Mouse (Mus musculus) cerebellum, adult 2 months (tissue): ENCODE results near the gene Stambp. TPM values are rescaled to one million over a fixed set of nuclear protein-coding genes. Genes with fewer than 3 reads are reported as not detected.

Source experiments
- DNase-seq, 2 experiments: peaks; one replicate each; pipeline ENCODE4 v3.0.0; 2021
- H3K27ac ChIP-seq: fragments of 200-500 bp; 2 replicates; pipeline ENCODE4 v1.5.1; 2012; ENCODE audit warnings: low read length, control low read depth, inconsistent platforms; ENCODE audit not compliant: insufficient read depth
- H3K27me3 ChIP-seq: fragments of 200-500 bp; 2 replicates; pipeline ENCODE4 v1.6.1; 2012; ENCODE audit warnings: inconsistent platforms, mild to moderate bottlenecking, low read length, moderate library complexity; ENCODE audit not compliant: control insufficient read depth, insufficient read depth
- H3K4me1 ChIP-seq: fragments of 200-500 bp; 2 replicates; pipeline ENCODE4 v1.6.1; 2011; ENCODE audit warnings: low read length; ENCODE audit not compliant: control insufficient read depth, insufficient read depth
- H3K4me3 ChIP-seq: fragments of 200-500 bp; replicated peaks from 2 replicates; pipeline ENCODE3; 2011; ENCODE audit warnings: mild to moderate bottlenecking, low read depth, low read length, control low read depth; ENCODE audit not compliant: insufficient read depth
- CTCF ChIP-seq: fragments of 200-500 bp; IDR thresholded peaks from 2 replicates; pipeline ENCODE4 v1.5.1; 2011; ENCODE audit warnings: low read depth, mild to moderate bottlenecking, control low read depth, low read length, moderate library complexity, borderline replicate concordance; ENCODE audit not compliant: insufficient read depth
- POLR2A ChIP-seq: fragments of 200-500 bp; IDR thresholded peaks from 2 replicates; pipeline ENCODE4 v1.6.1; 2011; ENCODE audit warnings: low read length, control low read depth, borderline replicate concordance; ENCODE audit not compliant: insufficient read depth
- WGBS: fragments of 180-500 bp; shearing (Covaris S2); methylation state at CpG from one replicate; pipeline ENCODE4 v1.1.7; 2018; 5-methylcytosine and 5-hydroxymethylcytosine counted together
- polyA plus RNA-seq: library from polyadenylated mRNA; depleted of rRNA; stranded (reverse); fragments of >200 nt; gene quantifications from 2 replicates; pipeline ENCODE4 v1.2.3, GENCODE M21; 2012; rRNA removed

Stambp gene
- 39.0 and 41.8 TPM in 2 replicates for polyA plus RNA-seq

DNA sequence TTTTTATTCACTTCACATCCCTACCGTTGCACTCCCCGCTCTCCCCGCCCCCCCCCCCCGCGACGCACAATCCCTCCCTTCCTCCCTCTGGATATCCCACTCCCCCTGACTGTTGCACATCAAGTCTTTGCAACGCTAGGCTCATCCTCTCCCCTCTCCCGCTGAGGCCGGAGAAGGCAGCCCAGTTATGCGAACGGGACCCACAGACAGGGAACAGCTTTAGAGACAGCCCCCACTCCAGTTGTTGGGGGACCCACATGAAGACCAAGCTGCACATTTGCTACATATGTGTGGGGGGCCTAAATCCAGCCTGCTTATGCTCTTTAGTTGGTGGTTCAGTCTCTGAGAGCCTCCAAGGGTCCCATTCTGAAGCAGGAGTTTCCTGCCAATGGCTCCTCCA lies at the start of gene Stambp:
Gene Stambp (minus strand): TSS at position 59 of the 400 bp plus-strand sequence.
- peak; percentile 32 to 34 for DNase-seq
- 0% methylated on average over 8 of the region's 11 CpGs for WGBS
- H3K4me3 ChIP-seq, result peak within 1 kb of the TSS; percentile 93

DNA sequence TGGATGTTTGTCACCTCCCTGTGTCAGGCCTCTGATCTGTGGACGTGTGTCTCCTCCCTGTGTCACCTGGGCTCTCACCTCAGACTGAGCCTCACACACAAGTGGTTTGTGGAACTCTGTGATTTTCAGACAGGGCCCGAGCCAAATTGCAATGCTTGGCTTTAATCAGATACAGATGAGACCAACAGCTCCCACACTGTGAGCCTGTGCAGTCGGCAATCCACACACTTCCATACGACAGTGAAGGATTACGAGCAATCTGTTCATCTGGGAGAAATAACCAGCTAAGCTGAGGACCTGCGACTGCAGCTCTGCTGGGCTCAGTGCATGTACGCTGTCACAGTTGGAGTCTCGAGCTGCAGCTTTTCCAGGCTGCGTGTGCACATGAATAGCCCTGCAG lies 47.4 kb upstream of the Stambp start:
- Histone ChIP-seq H3K4me1 (no peaks in the 10 kb centered on the region), H3K4me3 (no peak overlapping the region), H3K27me3 (no peaks in the 10 kb centered on the region), H3K27ac (no peak overlapping the region)
- WGBS, result 58% methylated on average over 9 of the region's 9 CpGs
- TF ChIP-seq CTCF, result no peak
- TF ChIP-seq POLR2A, result no peak
- DNase-seq, result no peak

More for the DNA sequence above, at the start of gene Stambp:
- TF ChIP-seq POLR2A (no peak), CTCF (no peak)
- H3K27ac ChIP-seq, result peak within 1 kb of the TSS; percentile 67
- H3K4me1 ChIP-seq, result peaks cover 23% of the 10 kb centered on the region
- H3K27me3 ChIP-seq, result no peaks in the 10 kb centered on the region

GRCm38 (mm10) chr6:83617581-83618335 lies 45.2 kb upstream of the Stambp start:
- no peaks in the 10 kb centered on the region for H3K27me3 ChIP-seq
- H3K27ac ChIP-seq, result no peak overlapping the region
- H3K4me1 ChIP-seq, result no peaks in the 10 kb centered on the region; the same call in 1 of the 2 replicates
- no peak overlapping the region for H3K4me3 ChIP-seq
- no peak for TF ChIP-seq POLR2A
- TF ChIP-seq CTCF, result no peak
- no peak for DNase-seq
- 78% methylated on average over 15 of the region's 15 CpGs for WGBS

DNA sequence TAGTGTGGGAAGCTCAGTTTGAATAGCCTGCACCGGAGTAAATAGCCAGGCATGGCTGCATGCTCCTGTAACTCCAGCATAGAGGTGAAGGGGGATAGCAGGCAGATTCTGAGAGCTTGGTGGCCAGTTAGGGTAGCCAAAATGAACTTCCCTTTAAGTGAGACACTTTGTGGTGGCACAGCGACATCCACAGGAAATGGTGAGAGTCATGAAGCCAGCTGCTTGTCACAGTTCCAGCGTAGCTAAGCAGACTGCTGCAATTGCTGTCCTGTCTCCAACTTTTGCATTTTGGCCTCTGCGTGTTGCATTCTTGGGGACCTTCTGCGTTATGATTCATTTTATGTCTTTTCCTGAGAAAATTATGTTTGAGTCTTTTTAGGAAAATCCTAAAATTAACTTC lies 44.0 kb upstream of the Stambp start:
- no peak overlapping the region for H3K27ac ChIP-seq
- TF ChIP-seq POLR2A (no peak), CTCF (no peak)
- 50% methylated on average over 5 of the region's 5 CpGs for WGBS
- no peaks in the 10 kb centered on the region; the same call in 1 of the 2 replicates for H3K4me1 ChIP-seq
- no peaks in the 10 kb centered on the region for H3K27me3 ChIP-seq
- no peak for DNase-seq
- no peak overlapping the region for H3K4me3 ChIP-seq

GRCm38 (mm10) chr6:83614469-83614868 lies 41.9 kb upstream of the Stambp start:
- no peak overlapping the region for H3K27ac ChIP-seq
- no peaks in the 10 kb centered on the region; the same call in 1 of the 2 replicates for H3K4me1 ChIP-seq
- TF ChIP-seq POLR2A (no peak), CTCF (no peak)
- H3K4me3 ChIP-seq, result no peak overlapping the region
- WGBS, result 61% methylated on average over 4 of the region's 4 CpGs
- no peaks in the 10 kb centered on the region for H3K27me3 ChIP-seq
- DNase-seq, result no peak

DNA sequence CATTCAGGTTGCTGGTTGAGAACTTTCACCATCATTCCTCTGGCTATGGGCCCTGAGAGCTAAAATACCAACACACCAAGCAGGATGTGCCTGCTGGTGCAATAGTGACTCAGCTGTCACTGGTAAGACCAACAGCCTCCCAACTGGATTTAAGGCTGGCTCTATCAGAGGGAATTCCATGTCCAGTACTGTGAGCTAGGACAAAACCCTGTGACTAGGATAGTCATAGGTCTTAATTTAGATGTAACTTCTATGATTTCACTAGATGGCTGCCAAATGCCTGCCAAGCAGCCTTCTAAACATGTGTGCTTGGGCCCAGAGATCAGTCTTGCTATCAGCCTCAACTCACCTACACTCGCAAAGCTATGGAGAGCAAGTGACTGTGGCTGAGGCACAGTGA lies 40.4 kb upstream of the Stambp start:
- no peak overlapping the region for H3K4me3 ChIP-seq
- TF ChIP-seq POLR2A, result no peak
- no peak for TF ChIP-seq CTCF
- DNase-seq, result no peak
- no peaks in the 10 kb centered on the region for H3K27me3 ChIP-seq
- no peaks in the 10 kb centered on the region; the same call in 1 of the 2 replicates for H3K4me1 ChIP-seq
- 97% methylated on average over 1 of the region's 1 CpGs for WGBS
- H3K27ac ChIP-seq, result no peak overlapping the region

- H3K27me3 ChIP-seq, result no peaks in the 10 kb centered on the region
- no peak for DNase-seq
- TF ChIP-seq CTCF, result no peak
- TF ChIP-seq POLR2A, result no peak
- WGBS, result 87% methylated on average over 6 of the region's 6 CpGs
- no peak overlapping the region for H3K27ac ChIP-seq
- H3K4me3 ChIP-seq, result no peak overlapping the region
- no peaks in the 10 kb centered on the region for H3K4me1 ChIP-seq
These were observed 27.2 kb upstream of the Stambp start for GRCm38 (mm10) chr6:83599636-83600174.

DNA sequence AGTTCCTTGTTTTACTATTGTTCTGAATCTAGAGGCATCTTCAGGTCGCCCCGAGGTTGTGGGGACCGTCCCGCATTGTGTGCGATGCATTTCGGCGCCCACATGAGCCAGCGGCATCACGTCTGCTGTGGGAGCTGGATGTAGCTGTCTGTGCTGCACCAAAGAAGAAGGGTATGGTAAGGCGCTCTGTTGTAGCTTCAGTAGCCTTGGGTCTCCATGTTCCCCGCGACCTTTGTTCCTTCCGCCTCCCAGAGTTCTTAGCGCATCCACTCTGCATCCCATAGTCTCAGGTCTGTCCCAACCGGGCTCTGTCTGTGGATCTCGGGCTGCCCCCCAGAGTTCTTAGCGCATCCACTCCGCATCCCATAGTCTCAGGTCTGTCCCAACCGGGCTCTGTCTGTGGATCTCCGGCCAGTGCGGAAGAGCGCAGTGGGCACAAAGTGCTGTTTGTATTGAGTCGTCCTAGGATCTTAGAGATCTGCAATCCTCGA lies 26.6 kb upstream of the Stambp start:
- Histone ChIP-seq H3K27ac (no peak overlapping the region), H3K4me1 (no peaks in the 10 kb centered on the region), H3K27me3 (no peaks in the 10 kb centered on the region), H3K4me3 (peak overlapping the region; percentile 47)
- TF ChIP-seq CTCF, result no peak
- no peak for TF ChIP-seq POLR2A
- WGBS, result 35% methylated on average over 24 of the region's 24 CpGs
- no peak for DNase-seq
